Mouse (Mus musculus) kidney, postnatal 14 days (tissue): ENCODE results near the gene Vamp2.

Source experiments
- DNase-seq: peaks from one replicate; pipeline ENCODE4 v3.0.0; 2022; ENCODE audit warnings: mixed read lengths

Vamp2 gene

GRCm38 (mm10) chr11:69088103-69088855 is at the start of gene Vamp2:
Gene Vamp2, plus strand, starts transcription at chr11:69088490.
- DNase-seq: peak; percentile 94

- DNase-seq: peak; percentile 90
Measured at GRCm38 (mm10) chr11:69045531-69046394, 42.5 kb upstream of the Vamp2 start, which contains the start of gene Aurkb. Gene Aurkb, plus strand, starts transcription at chr11:69045647.

GRCm38 (mm10) chr11:69046395-69046774 is 41.9 kb upstream of the Vamp2 start:
- DNase-seq: no peak

GRCm38 (mm10) chr11:69047592-69047991 is 40.7 kb upstream of the Vamp2 start:
- no peak for DNase-seq

- no peak for DNase-seq
Measured at GRCm38 (mm10) chr11:69048151-69048550, 40.1 kb upstream of the Vamp2 start.

- no peak for DNase-seq
Measured at GRCm38 (mm10) chr11:69050748-69051147, 37.5 kb upstream of the Vamp2 start.

GRCm38 (mm10) chr11:69051771-69052170 is 36.5 kb upstream of the Vamp2 start:
- DNase-seq: no peak

GRCm38 (mm10) chr11:69052824-69053421 is 35.4 kb upstream of the Vamp2 start:
- no peak for DNase-seq

- DNase-seq: no peak
Measured at GRCm38 (mm10) chr11:69053848-69054247, 34.4 kb upstream of the Vamp2 start.

GRCm38 (mm10) chr11:69058265-69058664 is 30.0 kb upstream of the Vamp2 start:
- no peak for DNase-seq

GRCm38 (mm10) chr11:69058729-69059356 is 29.4 kb upstream of the Vamp2 start:
- no peak for DNase-seq

- peak; percentile 98 for DNase-seq
Measured at GRCm38 (mm10) chr11:69059357-69059974, 28.8 kb upstream of the Vamp2 start, which contains the start of gene Borcs6. Gene Borcs6, plus strand, starts transcription at chr11:69059717.

- peak; percentile 72 for DNase-seq
Measured at GRCm38 (mm10) chr11:69059975-69060411, 28.3 kb upstream of the Vamp2 start.

GRCm38 (mm10) chr11:69060448-69061254 is 27.6 kb upstream of the Vamp2 start:
- peak; percentile 38 for DNase-seq

GRCm38 (mm10) chr11:69061255-69061912 is 26.9 kb upstream of the Vamp2 start:
- no peak for DNase-seq

GRCm38 (mm10) chr11:69062194-69062760 is 26.0 kb upstream of the Vamp2 start:
- DNase-seq: peak; percentile 86

- DNase-seq: peak; percentile 96
Measured at GRCm38 (mm10) chr11:69062761-69063224, 25.5 kb upstream of the Vamp2 start.

- peak; percentile 88 for DNase-seq
Measured at GRCm38 (mm10) chr11:69063413-69064201, 24.7 kb upstream of the Vamp2 start.
